Mouse (Mus musculus): Measurements from ENCODE around the gene Spock2. TPM values are rescaled to one million over a fixed set of nuclear protein-coding genes. Genes with fewer than 3 reads are reported as not detected.
A peak's percentile ranks its signal among the peaks of the same experiment; 100 is the strongest.

The Spock2 gene
- polyA plus RNA-seq, 1 experiment from 2014 or later = 23.5 TPM

DNA sequence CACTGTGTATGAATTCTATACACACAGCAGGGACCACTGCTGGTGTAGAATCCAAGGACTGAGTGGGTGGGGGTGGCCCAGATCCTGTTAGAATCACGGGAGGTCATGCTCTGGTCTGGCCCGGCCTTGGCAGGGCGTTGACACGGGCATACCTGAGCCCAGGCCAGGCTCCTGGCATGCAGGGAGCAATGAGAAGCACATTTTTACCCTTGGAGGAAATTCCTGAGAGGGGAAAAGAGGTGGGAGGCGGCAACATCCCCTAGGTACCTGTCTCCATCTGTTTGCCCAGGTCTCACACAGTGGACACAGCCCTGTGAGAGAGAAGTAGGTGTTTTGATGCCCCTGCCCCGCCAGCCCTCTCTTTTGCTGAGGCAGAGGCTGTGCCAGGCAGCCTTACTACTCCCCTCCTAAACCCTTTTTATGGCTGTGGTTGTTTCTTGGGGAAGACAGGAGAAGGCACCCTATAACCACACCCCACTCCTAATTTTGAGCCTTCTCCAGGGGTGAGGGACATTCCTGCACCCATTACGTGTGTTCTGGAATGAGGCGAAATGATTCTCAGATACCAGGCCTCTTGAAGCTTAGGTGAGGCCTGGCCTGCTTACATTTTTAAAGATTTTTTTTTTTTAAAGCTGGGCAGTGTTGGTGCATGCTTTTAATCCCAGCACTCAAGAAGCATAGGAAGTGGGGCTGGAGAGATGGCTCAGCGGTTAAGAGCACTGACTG, 8.1 kb downstream of the Spock2 start:
- Histone ChIP-seq H3K36me3 (ENCODE audit: control insufficient read depth, insufficient read depth, low read length) (no peaks in the 10 kb centered on the region), H3K4me3 (ENCODE audit: low read depth, low read length) (no peak overlapping the region), H3K4me2 (ENCODE audit: low read length) (no peak overlapping the region), H3K4me1 (ENCODE audit: control insufficient read depth, insufficient read depth, low read length) (peaks cover 22% of the 10 kb centered on the region), H3K27me3 (replicated peaks; ENCODE audit: control insufficient read depth, insufficient read depth, low read length) (no peaks in the 10 kb centered on the region), H3K9me3 (replicated peaks; ENCODE audit: control insufficient read depth, low read length) (no peaks in the 10 kb centered on the region), H3K27ac (ENCODE audit: low read depth, low read length) (no peak overlapping the region), H3K9ac (ENCODE audit: low read length) (no peak overlapping the region)
- WGBS = 86% methylated on average over 9 of the region's 9 CpGs
- no peak for DNase-seq (ENCODE audit: low spot score)
- no peak for ATAC-seq

DNA sequence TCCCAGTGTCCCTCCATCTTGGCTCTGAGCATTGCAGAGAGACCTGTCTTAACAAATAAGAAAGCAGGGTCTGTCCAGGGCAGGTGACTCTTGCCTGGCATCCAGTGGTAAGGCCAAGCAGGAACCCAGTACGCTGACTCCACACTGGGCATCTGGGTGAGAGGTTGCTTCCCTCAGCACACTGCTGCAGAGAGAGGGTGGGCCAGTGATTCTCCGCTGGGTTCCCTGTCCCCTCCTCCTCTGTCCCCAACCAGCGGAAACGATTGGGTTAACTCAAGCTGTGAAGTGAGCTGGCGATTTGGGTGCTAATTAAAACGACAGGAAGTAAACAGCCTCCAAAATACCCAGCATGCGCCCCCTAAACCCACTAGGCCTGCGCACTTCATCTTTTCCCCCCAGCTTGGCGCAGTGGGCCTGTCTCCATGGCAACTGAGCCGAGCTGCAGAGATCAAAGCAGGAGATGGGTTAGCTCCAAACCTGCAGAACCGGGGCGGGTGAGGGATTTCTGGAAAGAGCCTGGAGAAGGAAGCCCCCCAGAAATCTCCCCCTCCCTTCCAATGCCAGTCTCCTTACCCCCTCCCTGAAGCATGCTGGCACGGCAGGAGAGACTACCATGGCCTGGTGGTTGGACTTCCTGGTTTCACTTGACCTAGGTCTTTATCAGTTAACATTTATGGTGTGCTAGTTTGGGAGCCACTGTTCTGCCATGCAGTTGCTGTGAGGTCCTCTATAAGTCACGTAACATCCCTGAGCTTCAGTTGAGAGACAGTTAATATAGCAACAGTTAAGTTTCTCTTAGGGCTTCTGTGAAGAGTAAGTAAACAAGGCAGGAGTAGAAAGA, 9.5 kb downstream of the Spock2 start:
- no peaks in the 10 kb centered on the region for H3K9me3 ChIP-seq (replicated peaks; ENCODE audit: control insufficient read depth, low read length)
- no peaks in the 10 kb centered on the region for H3K27me3 ChIP-seq (replicated peaks; ENCODE audit: control insufficient read depth, insufficient read depth, low read length)
- H3K36me3 ChIP-seq (ENCODE audit: control insufficient read depth, insufficient read depth, low read length) = no peaks in the 10 kb centered on the region
- peak overlapping the region; percentile 3; the same call in 1 of the 2 replicates for H3K4me3 ChIP-seq (ENCODE audit: low read depth, low read length)
- WGBS = 2% methylated on average over 14 of the region's 14 CpGs
- peak overlapping the region; percentile 51 for H3K4me2 ChIP-seq (ENCODE audit: low read length)
- peak; percentile 97 for DNase-seq (ENCODE audit: low spot score)
- ATAC-seq = peak; percentile 96
- peak overlapping the region; percentile 50; the same call in 1 of the 2 replicates for H3K9ac ChIP-seq (ENCODE audit: low read length)
- peaks cover 22% of the 10 kb centered on the region for H3K4me1 ChIP-seq (ENCODE audit: control insufficient read depth, insufficient read depth, low read length)
- peak overlapping the region; percentile 85 for H3K27ac ChIP-seq (ENCODE audit: low read depth, low read length)

DNA sequence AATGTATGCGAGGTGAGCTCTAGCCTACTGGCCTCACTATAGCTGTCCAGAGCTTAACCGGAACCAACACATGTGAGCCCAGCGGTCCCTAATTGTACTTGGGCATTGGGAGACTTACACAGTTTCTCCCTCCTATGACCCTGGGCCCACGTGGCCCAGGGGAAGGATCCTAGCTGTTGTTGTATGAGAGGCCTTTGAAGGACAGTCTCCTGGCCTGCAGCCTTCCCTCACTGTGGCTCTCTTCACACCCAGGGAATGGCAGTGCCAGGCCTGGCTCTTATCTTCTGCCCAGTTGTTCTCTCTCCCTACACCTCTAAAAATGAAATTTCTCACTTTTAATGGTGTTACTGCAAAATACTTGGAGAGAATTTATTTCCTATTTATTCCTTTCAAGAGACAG, 11.0 kb downstream of the Spock2 start:
- Histone ChIP-seq H3K4me1 (ENCODE audit: control insufficient read depth, insufficient read depth, low read length) (peaks cover 22% of the 10 kb centered on the region), H3K27me3 (replicated peaks; ENCODE audit: control insufficient read depth, insufficient read depth, low read length) (no peaks in the 10 kb centered on the region), H3K36me3 (ENCODE audit: control insufficient read depth, insufficient read depth, low read length) (no peaks in the 10 kb centered on the region), H3K9ac (ENCODE audit: low read length) (no peak overlapping the region), H3K27ac (ENCODE audit: low read depth, low read length) (no peak overlapping the region), H3K9me3 (replicated peaks; ENCODE audit: control insufficient read depth, low read length) (no peaks in the 10 kb centered on the region), H3K4me3 (ENCODE audit: low read depth, low read length) (no peak overlapping the region), H3K4me2 (ENCODE audit: low read length) (no peak overlapping the region)
- no peak for ATAC-seq
- DNase-seq (ENCODE audit: low spot score) = no peak
- 57% methylated on average over 4 of the region's 4 CpGs for WGBS

DNA sequence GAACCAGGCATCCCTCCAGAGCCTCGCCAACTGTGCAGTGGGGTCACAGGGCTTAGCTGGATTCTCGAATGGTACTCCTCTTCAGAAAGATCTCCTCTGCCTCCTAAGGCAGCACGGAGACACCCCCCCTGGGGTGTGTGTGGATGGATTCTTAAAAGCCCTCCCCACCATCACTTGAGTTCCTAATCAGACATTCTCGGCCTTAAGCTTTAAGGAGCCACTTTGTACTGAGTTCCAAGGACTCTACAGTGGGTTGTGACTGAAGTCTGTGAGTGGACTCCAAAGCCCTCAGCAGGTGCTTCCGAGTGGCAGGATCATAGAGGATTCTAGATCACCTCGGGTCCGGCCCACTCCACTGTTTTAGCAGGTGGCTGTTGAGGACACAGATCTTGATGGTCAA, 12.4 kb downstream of the Spock2 start:
- no peak for DNase-seq (ENCODE audit: low spot score)
- Histone ChIP-seq H3K4me1 (ENCODE audit: control insufficient read depth, insufficient read depth, low read length) (peaks cover 18% of the 10 kb centered on the region), H3K9ac (ENCODE audit: low read length) (no peak overlapping the region), H3K36me3 (ENCODE audit: control insufficient read depth, insufficient read depth, low read length) (no peaks in the 10 kb centered on the region; the same call in 1 of the 2 replicates), H3K4me3 (ENCODE audit: low read depth, low read length) (no peak overlapping the region), H3K27ac (ENCODE audit: low read depth, low read length) (no peak overlapping the region), H3K9me3 (replicated peaks; ENCODE audit: control insufficient read depth, low read length) (no peaks in the 10 kb centered on the region), H3K4me2 (ENCODE audit: low read length) (no peak overlapping the region), H3K27me3 (replicated peaks; ENCODE audit: control insufficient read depth, insufficient read depth, low read length) (no peaks in the 10 kb centered on the region)
- no peak for ATAC-seq
- WGBS = 51% methylated on average over 7 of the region's 7 CpGs

DNA sequence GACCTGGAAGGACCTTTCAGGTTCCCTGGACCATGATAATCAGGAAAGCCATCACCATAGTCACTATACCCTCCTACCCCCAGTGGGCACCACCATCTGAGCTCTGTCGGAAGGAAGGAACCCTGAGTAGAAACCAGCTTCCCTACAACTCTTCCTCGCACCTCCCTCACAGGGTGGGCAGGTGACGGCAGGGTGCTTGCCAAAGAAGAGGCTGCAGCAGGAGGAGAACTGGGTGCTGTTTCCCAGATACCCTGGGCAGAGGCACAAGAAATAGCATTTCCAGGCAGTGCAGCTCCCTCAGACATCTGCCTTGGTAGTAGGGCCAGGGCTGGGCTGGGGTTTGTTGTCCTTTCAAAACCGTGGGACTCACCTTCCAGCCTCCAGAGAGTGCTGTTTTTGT, 14.6 kb downstream of the Spock2 start:
- H3K27ac ChIP-seq (ENCODE audit: low read depth, low read length) = no peak overlapping the region
- H3K36me3 ChIP-seq (ENCODE audit: control insufficient read depth, insufficient read depth, low read length) = peaks cover 4% of the 10 kb centered on the region; the same call in 1 of the 2 replicates
- DNase-seq (ENCODE audit: low spot score) = no peak
- no peak overlapping the region for H3K4me3 ChIP-seq (ENCODE audit: low read depth, low read length)
- H3K27me3 ChIP-seq (replicated peaks; ENCODE audit: control insufficient read depth, insufficient read depth, low read length) = no peaks in the 10 kb centered on the region
- no peak for ATAC-seq
- 63% methylated on average over 4 of the region's 4 CpGs for WGBS
- no peak overlapping the region for H3K4me2 ChIP-seq (ENCODE audit: low read length)
- peaks cover 11% of the 10 kb centered on the region for H3K4me1 ChIP-seq (ENCODE audit: control insufficient read depth, insufficient read depth, low read length)
- H3K9ac ChIP-seq (ENCODE audit: low read length) = no peak overlapping the region
- no peaks in the 10 kb centered on the region for H3K9me3 ChIP-seq (replicated peaks; ENCODE audit: control insufficient read depth, low read length)

DNA sequence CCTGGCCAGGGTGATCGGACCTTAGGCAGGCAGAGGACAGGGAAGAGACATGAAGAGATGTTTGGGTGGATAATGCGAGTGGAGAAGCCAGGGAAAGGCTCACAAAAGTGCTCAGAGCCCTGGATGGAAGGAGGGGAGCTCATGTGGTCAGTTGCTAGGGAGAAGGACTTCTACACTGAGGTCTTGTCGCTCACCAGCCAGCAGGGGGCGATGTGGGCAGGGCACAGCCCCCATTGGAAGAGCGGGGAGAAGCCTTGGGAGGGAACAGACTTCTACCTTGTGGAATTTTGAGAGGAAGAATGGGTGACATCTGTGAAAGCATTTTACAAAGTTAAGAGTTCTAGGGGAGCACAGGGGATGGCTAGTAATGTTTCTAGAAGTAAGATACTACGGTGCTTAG, 18.1 kb downstream of the Spock2 start:
- H3K27ac ChIP-seq (ENCODE audit: low read depth, low read length) = no peak overlapping the region; the same call in 1 of the 2 replicates
- 72% methylated on average over 6 of the region's 6 CpGs for WGBS

DNA sequence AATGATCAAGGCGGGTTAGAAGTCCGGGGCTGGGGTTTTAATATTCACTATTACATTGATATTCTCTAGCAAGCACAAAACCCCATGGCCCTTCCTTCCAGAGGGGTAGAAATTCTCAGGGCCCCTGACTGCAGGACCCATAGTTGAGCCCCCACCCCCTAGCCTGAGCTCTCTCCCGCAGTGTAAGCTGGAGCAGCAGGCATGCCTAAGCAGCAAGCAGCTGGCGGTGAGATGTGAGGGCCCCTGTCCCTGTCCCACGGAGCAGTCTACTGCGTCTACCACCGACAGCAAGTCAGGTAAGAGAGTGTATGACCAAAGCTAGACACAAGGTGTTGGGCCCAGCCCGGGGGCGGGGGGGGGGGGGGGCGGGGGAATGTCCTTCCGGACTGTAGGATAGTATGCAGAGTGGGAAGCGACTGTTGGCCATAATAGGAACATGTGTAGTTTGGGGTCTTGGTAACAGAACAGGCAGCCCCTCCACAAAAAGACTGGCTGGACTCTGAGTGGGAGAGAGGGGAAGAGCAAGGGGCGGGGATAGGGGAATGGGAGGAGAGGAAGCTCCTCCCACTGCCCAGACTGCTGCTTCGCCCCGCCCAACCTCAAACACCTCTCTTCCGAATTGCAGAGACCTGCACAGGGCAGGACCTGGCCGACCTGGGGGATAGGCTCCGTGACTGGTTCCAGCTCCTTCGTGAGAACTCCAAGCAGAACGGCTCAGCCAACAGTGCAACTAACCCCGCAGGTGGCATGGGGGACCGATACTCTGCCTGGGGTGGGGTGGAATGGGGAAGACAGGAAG, 19.7 kb downstream of the Spock2 start:
- Histone ChIP-seq H3K9me3 (replicated peaks; ENCODE audit: control insufficient read depth, low read length) (no peaks in the 10 kb centered on the region), H3K4me3 (ENCODE audit: low read depth, low read length) (no peak overlapping the region), H3K27ac (ENCODE audit: low read depth, low read length) (no peak overlapping the region), H3K9ac (ENCODE audit: low read length) (no peak overlapping the region), H3K4me2 (ENCODE audit: low read length) (no peak overlapping the region), H3K36me3 (ENCODE audit: control insufficient read depth, insufficient read depth, low read length) (peaks cover 8% of the 10 kb centered on the region; the same call in 1 of the 2 replicates), H3K4me1 (ENCODE audit: control insufficient read depth, insufficient read depth, low read length) (no peaks in the 10 kb centered on the region), H3K27me3 (replicated peaks; ENCODE audit: control insufficient read depth, insufficient read depth, low read length) (no peaks in the 10 kb centered on the region)
- ATAC-seq = 0 out of 2 replicates have a peak, but pooled peaks have one; percentile 26
- no peak for DNase-seq (ENCODE audit: low spot score)
- 25% methylated on average over 20 of the region's 22 CpGs for WGBS

More for the DNA sequence above, 18.1 kb downstream of the Spock2 start:
- no peak overlapping the region for H3K4me3 ChIP-seq (ENCODE audit: low read depth, low read length)
- no peaks in the 10 kb centered on the region for H3K4me1 ChIP-seq (ENCODE audit: control insufficient read depth, insufficient read depth, low read length)
- no peak for ATAC-seq
- no peak overlapping the region for H3K9ac ChIP-seq (ENCODE audit: low read length)
- H3K27me3 ChIP-seq (replicated peaks; ENCODE audit: control insufficient read depth, insufficient read depth, low read length) = no peaks in the 10 kb centered on the region
- H3K36me3 ChIP-seq (ENCODE audit: control insufficient read depth, insufficient read depth, low read length) = peaks cover 8% of the 10 kb centered on the region; the same call in 1 of the 2 replicates
- H3K9me3 ChIP-seq (replicated peaks; ENCODE audit: control insufficient read depth, low read length) = no peaks in the 10 kb centered on the region
- no peak overlapping the region for H3K4me2 ChIP-seq (ENCODE audit: low read length)
- no peak for DNase-seq (ENCODE audit: low spot score)

DNA sequence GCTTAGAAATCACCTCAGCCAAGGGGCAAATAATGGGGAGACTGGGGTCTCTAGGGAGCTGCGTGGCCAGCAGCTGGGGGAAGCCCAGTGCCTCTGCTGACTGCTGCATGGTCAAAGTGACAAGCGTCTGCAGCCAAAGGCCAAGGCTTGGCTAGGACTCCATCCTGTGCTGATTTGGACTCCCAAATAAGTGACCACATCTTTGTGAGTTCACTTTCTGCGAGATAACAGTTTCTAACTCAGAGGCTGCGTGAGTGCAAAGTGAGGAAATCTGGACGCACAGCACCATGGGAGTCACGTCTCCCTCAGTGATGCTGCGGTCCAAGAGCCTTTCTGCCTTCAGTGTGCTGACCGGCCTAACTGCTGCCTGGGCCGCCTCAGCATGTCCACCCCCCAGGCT, 22.3 kb downstream of the Spock2 start:
- Histone ChIP-seq H3K36me3 (ENCODE audit: control insufficient read depth, insufficient read depth, low read length) (peaks cover 12% of the 10 kb centered on the region; the same call in 1 of the 2 replicates), H3K4me3 (ENCODE audit: low read depth, low read length) (no peak overlapping the region), H3K27ac (ENCODE audit: low read depth, low read length) (no peak overlapping the region), H3K4me2 (ENCODE audit: low read length) (no peak overlapping the region), H3K27me3 (replicated peaks; ENCODE audit: control insufficient read depth, insufficient read depth, low read length) (no peaks in the 10 kb centered on the region), H3K9me3 (replicated peaks; ENCODE audit: control insufficient read depth, low read length) (no peaks in the 10 kb centered on the region), H3K4me1 (ENCODE audit: control insufficient read depth, insufficient read depth, low read length) (no peaks in the 10 kb centered on the region), H3K9ac (ENCODE audit: low read length) (no peak overlapping the region)
- DNase-seq (ENCODE audit: low spot score) (no peak), ATAC-seq (no peak)
- 89% methylated on average over 9 of the region's 9 CpGs for WGBS
